Mouse (Mus musculus) ES-Bruce4 (cell line): Measurements from ENCODE around the gene Tnk1.

Experiments
- CTCF ChIP-seq: IDR thresholded peaks from one replicate; pipeline ENCODE4 v1.8.1; 2011; ENCODE audit warnings: low read depth, low read length
- EP300 ChIP-seq: IDR thresholded peaks from 2 replicates; pipeline ENCODE4 v1.6.1; 2011; ENCODE audit warnings: low read depth, low read length; ENCODE audit not compliant: insufficient read depth

GRCm38 (mm10) chr11:69849884-69850283, 8.6 kb downstream of the Tnk1 start:
- TF ChIP-seq EP300, result no peak
- TF ChIP-seq CTCF, result no peak
